Mouse (Mus musculus) intestine, embryonic 14.5 days (tissue): ENCODE measurements at regions not wholly inside any gene's neighbourhood (a gene's known extent, or its start where the extent isn't known, plus 50 kb on each side); places are given as distances from the start of the nearest gene placed in this dataset.

Experiments used
- ATAC-seq: fragments of 200-750 bp; cut with Nextera tagmentation; replicated peaks from 2 replicates; pipeline ENCODE4 v1.8.0; 2017; ENCODE audit warnings: low read depth, moderate number of reproducible peaks, moderate TSS enrichment, moderate library complexity; ENCODE audit not compliant: low FRiP score, low TSS enrichment
- DNase-seq: peaks from one replicate; pipeline ENCODE4 v3.0.0-alpha.2; 2018; ENCODE audit warnings: low spot score
- H3K27ac ChIP-seq: fragments of 300-500 bp; sonication (generic); 2 replicates; pipeline ENCODE4 v1.5.1; 2014; ENCODE audit warnings: low read depth, mild to moderate bottlenecking, control low read depth
- H3K27me3 ChIP-seq: fragments of 300-500 bp; sonication (generic); replicated peaks from 2 replicates; pipeline ENCODE4 v1.6.1; 2014; ENCODE audit warnings: low read length, control low read depth; ENCODE audit not compliant: control insufficient read depth, insufficient read depth
- H3K36me3 ChIP-seq: fragments of 300-500 bp; sonication (generic); 2 replicates; pipeline ENCODE4 v1.6.1; 2014; ENCODE audit warnings: low read length, control low read depth; ENCODE audit not compliant: control insufficient read depth, insufficient read depth
- H3K4me1 ChIP-seq: fragments of 300-500 bp; sonication (generic); replicated peaks from 2 replicates; pipeline ENCODE4 v1.6.1; 2014; ENCODE audit warnings: low read length, control low read depth, mixed read lengths; ENCODE audit not compliant: control insufficient read depth, insufficient read depth
- H3K4me2 ChIP-seq: fragments of 300-500 bp; sonication (generic); 2 replicates; pipeline ENCODE4 v1.6.1; 2014; ENCODE audit warnings: low read length
- H3K4me3 ChIP-seq: fragments of 300-500 bp; sonication (generic); 2 replicates; pipeline ENCODE4 v1.5.1; 2014; ENCODE audit warnings: low read depth, low read length, control low read depth, mixed read lengths
- H3K9ac ChIP-seq: fragments of 300-500 bp; sonication (generic); 2 replicates; pipeline ENCODE4 v1.6.1; 2014; ENCODE audit warnings: mild to moderate bottlenecking, low read length
- H3K9me3 ChIP-seq: fragments of 300-500 bp; sonication (generic); 2 replicates; pipeline ENCODE4 v1.6.1; 2016; ENCODE audit warnings: low read length, control low read depth; ENCODE audit not compliant: control insufficient read depth
- WGBS: fragments of 180-500 bp; shearing (Covaris S2); extraction: QIAGEN DNeasy Blood & Tissue Kit; methylation state at CpG from one replicate; pipeline ENCODE4 v1.1.7; 2014; 5-methylcytosine and 5-hydroxymethylcytosine counted together

- Histone ChIP-seq H3K4me2 (no peak overlapping the region), H3K27ac (no peak overlapping the region), H3K9ac (no peak overlapping the region), H3K36me3 (no peaks in the 10 kb centered on the region), H3K9me3 (no peaks in the 10 kb centered on the region), H3K4me3 (no peak overlapping the region), H3K27me3 (no peaks in the 10 kb centered on the region), H3K4me1 (no peaks in the 10 kb centered on the region)
- no peak for DNase-seq
- WGBS = 72% methylated on average over 8 of the region's 8 CpGs
- no peak for ATAC-seq
Measured at GRCm38 (mm10) chr10:117983271-117983670, 137.4 kb upstream of the Rap1b start.

GRCm38 (mm10) chr10:117984784-117985602 lies 139.2 kb upstream of the Rap1b start:
- H3K27me3 ChIP-seq = no peaks in the 10 kb centered on the region
- 81% methylated on average over 15 of the region's 15 CpGs for WGBS
- no peaks in the 10 kb centered on the region for H3K36me3 ChIP-seq
- H3K4me1 ChIP-seq = no peaks in the 10 kb centered on the region
- H3K9ac ChIP-seq = no peak overlapping the region
- H3K4me3 ChIP-seq = no peak overlapping the region
- H3K9me3 ChIP-seq = no peaks in the 10 kb centered on the region
- no peak overlapping the region for H3K4me2 ChIP-seq
- no peak overlapping the region for H3K27ac ChIP-seq
- DNase-seq = no peak
- no peak for ATAC-seq

- Histone ChIP-seq H3K4me1 (no peaks in the 10 kb centered on the region), H3K9ac (no peak overlapping the region), H3K36me3 (no peaks in the 10 kb centered on the region), H3K9me3 (no peaks in the 10 kb centered on the region), H3K4me3 (no peak overlapping the region), H3K27me3 (no peaks in the 10 kb centered on the region), H3K4me2 (no peak overlapping the region), H3K27ac (no peak overlapping the region)
- WGBS = 62% methylated on average over 6 of the region's 6 CpGs
- ATAC-seq = no peak
- DNase-seq = no peak
Measured at GRCm38 (mm10) chr10:117987620-117988019, 141.8 kb upstream of the Rap1b start.

GRCm38 (mm10) chr10:117988076-117988475 lies 142.2 kb upstream of the Rap1b start:
- H3K4me3 ChIP-seq = no peak overlapping the region
- no peaks in the 10 kb centered on the region for H3K27me3 ChIP-seq
- H3K36me3 ChIP-seq = no peaks in the 10 kb centered on the region
- WGBS = 78% methylated on average over 5 of the region's 5 CpGs
- H3K27ac ChIP-seq = no peak overlapping the region
- no peak overlapping the region for H3K4me2 ChIP-seq
- no peaks in the 10 kb centered on the region for H3K9me3 ChIP-seq
- no peaks in the 10 kb centered on the region for H3K4me1 ChIP-seq
- ATAC-seq (no peak), DNase-seq (no peak)
- no peak overlapping the region for H3K9ac ChIP-seq

- Histone ChIP-seq H3K9ac (no peak overlapping the region), H3K4me2 (no peak overlapping the region), H3K4me1 (no peaks in the 10 kb centered on the region), H3K9me3 (no peaks in the 10 kb centered on the region), H3K4me3 (no peak overlapping the region), H3K27me3 (no peaks in the 10 kb centered on the region), H3K27ac (no peak overlapping the region), H3K36me3 (no peaks in the 10 kb centered on the region)
- DNase-seq (no peak), ATAC-seq (no peak)
- WGBS = 75% methylated on average over 1 of the region's 1 CpGs
Measured at GRCm38 (mm10) chr10:117991176-117991575, 145.3 kb upstream of the Rap1b start.

- Histone ChIP-seq H3K27me3 (no peaks in the 10 kb centered on the region), H3K4me2 (no peak overlapping the region), H3K36me3 (no peaks in the 10 kb centered on the region), H3K9me3 (no peaks in the 10 kb centered on the region), H3K9ac (no peak overlapping the region), H3K4me1 (no peaks in the 10 kb centered on the region), H3K27ac (no peak overlapping the region), H3K4me3 (no peak overlapping the region)
- no peak for DNase-seq
- WGBS = 82% methylated on average over 9 of the region's 9 CpGs
- no peak for ATAC-seq
Measured at GRCm38 (mm10) chr10:117992317-117992716, 146.5 kb upstream of the Rap1b start.

- H3K4me2 ChIP-seq = no peak overlapping the region
- no peaks in the 10 kb centered on the region for H3K9me3 ChIP-seq
- 95% methylated on average over 3 of the region's 3 CpGs for WGBS
- H3K36me3 ChIP-seq = no peaks in the 10 kb centered on the region
- DNase-seq (no peak), ATAC-seq (no peak)
- no peak overlapping the region for H3K4me3 ChIP-seq
- no peaks in the 10 kb centered on the region for H3K4me1 ChIP-seq
- no peak overlapping the region for H3K9ac ChIP-seq
- no peaks in the 10 kb centered on the region for H3K27me3 ChIP-seq
- H3K27ac ChIP-seq = no peak overlapping the region
Measured at GRCm38 (mm10) chr10:117993809-117994208, 147.8 kb upstream of the Mdm1 start.

- H3K4me1 ChIP-seq = no peaks in the 10 kb centered on the region
- no peaks in the 10 kb centered on the region for H3K36me3 ChIP-seq
- H3K4me2 ChIP-seq = no peak overlapping the region
- WGBS = 79% methylated on average over 9 of the region's 9 CpGs
- no peak overlapping the region for H3K4me3 ChIP-seq
- H3K27ac ChIP-seq = no peak overlapping the region
- H3K9ac ChIP-seq = no peak overlapping the region
- no peaks in the 10 kb centered on the region for H3K27me3 ChIP-seq
- no peaks in the 10 kb centered on the region for H3K9me3 ChIP-seq
- no peak for ATAC-seq
- DNase-seq = no peak
Measured at GRCm38 (mm10) chr10:117994768-117995167, 146.8 kb upstream of the Mdm1 start.

GRCm38 (mm10) chr10:117997796-117998195 lies 143.8 kb upstream of the Mdm1 start:
- Histone ChIP-seq H3K27me3 (no peaks in the 10 kb centered on the region), H3K36me3 (no peaks in the 10 kb centered on the region), H3K9ac (no peak overlapping the region), H3K9me3 (no peaks in the 10 kb centered on the region), H3K27ac (no peak overlapping the region), H3K4me1 (no peaks in the 10 kb centered on the region), H3K4me3 (no peak overlapping the region), H3K4me2 (no peak overlapping the region)
- 70% methylated on average over 5 of the region's 5 CpGs for WGBS
- no peak for DNase-seq
- no peak for ATAC-seq
